Mouse (Mus musculus) natural killer cell, adult 2 months (primary cell): Measurements from ENCODE around the gene Chd2.

Source experiments
- DNase-seq, 2 experiments: peaks; one replicate each; pipeline ENCODE4 v3.0.0; 2022; ENCODE audit warnings: low spot score in 2 of 2

The Chd2 gene

DNA sequence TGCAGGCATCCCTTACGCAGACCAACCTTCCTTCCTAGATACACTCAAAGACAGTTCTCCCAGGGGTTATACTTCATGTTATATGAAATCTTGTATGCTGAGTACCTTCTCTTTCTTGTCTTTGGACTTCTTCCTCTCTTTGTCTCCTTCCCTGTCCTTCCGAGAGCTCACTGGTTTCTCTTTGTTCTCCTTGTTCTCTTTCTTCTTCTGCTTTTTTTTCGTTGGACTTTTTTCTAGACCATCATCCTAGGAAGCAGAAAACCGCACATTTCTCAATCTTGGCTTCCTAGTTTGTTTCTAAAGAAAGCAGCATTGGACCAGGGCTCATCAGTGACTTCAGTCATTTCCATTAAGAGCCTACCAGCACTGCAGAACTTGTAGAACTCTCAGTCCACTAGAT is 90.0 kb downstream of the Chd2 start:
- DNase-seq: no peak

DNA sequence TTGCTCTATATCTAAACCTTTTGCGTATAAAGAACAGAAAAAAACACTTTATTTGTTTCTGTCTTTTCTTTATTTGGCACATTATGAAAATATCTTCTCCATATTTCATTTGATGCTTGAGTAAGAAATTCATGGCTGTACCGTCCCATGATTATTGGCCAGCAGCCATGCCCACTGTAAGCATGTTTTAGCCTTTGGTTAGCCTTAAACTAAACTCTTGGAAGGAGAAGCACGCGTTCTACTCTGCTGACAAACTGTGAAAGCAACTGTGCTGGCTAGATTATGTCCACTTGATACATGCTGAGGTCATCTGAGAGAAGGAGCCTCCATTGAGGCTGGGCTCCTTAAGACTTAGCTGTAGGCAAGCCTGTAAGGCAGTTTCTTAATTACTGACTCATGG is 99.4 kb downstream of the Chd2 start:
- DNase-seq: no peak

DNA sequence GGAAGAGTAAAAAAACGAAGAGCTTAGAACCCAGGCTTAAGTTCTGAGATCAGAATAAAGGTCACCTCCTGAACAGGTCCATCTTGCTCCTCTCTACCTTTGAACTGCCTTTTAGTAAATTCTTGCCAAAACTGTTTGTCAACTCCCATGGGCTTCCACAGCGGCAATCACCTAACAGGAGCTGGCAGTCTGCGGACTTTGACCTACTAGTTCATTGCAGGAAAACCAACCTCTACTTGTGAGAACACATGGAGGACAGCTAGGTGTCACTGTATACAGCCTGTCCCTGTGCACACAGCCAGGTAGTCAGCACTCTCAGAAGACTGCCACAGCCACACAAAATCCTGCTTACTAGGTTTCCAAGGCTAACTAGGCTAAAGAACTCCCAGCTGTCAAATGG is 99.8 kb downstream of the Chd2 start:
- DNase-seq: no peak

GRCm38 (mm10) chr7:73435685-73436084 is 105.9 kb downstream of the Chd2 start:
- DNase-seq: peak in 1 of 2 experiments; percentile 13

DNA sequence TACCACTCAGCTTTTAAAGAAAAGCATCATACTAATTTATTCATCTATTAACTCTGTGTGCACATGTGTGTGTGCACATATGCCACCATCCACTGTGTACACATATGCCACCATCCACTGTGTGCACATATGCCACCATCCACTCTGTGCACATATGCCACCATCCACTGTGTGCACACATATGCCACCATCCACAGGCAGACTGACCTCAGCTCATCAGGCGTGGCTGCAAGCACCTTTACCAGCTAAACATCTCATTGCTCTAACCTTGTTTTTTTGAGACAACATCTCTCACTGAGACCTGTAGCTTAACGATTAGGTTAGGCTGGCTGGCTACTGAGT is 107.3 kb downstream of the Chd2 start:
- no peak for DNase-seq

GRCm38 (mm10) chr7:73433637-73434335 is 107.8 kb downstream of the Chd2 start:
- no peak for DNase-seq

DNA sequence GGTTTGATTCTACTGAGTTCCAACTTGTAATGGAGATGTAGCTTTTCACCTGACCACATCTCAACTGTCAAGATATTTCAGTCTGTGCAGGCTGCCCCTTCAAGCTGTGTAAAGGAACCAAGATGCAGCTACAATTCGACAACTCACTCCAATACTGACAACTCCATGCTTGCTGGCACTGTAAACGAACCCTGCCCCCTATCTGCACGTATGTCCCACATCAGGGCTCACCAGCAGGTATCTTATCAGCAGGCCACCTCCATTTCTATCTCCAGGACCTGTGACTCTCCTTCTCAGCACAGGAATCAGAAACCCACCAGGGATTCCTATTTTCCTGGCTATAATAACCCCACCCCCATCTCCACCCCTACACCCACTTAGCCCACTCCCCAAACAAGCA is 113.1 kb downstream of the Chd2 start:
- DNase-seq: no peak

DNA sequence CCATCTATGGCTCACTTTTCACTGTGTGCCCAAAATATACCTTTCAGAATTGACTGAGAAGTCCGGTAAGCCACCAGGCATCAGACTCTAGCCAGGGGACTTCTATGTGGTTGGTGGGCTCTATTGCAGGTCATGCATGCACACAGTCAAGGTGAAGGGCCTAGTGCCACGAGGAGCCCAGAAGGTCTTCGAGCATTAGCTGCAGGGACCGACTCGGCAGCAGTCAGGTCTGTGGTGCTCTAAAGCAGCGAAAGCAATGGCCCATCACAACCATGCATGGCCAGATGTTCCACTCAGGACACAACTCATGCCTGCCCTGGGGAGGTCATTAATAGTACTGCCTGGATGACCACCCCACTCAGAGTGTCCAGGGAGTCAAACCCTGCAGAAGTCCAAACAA is 113.8 kb downstream of the Chd2 start:
- DNase-seq: no peak

- no peak for DNase-seq
Observed at GRCm38 (mm10) chr7:73426752-73427386, 114.8 kb downstream of the Chd2 start.

- no peak for DNase-seq
Observed at GRCm38 (mm10) chr7:73426235-73426634, 115.4 kb downstream of the Chd2 start.

- DNase-seq: no peak
Observed at GRCm38 (mm10) chr7:73425451-73425850, 116.2 kb downstream of the Chd2 start.

- DNase-seq: no peak
Observed at GRCm38 (mm10) chr7:73424705-73425104, 116.9 kb downstream of the Chd2 start.

- DNase-seq: no peak
Observed at GRCm38 (mm10) chr7:73424243-73424642, 117.4 kb downstream of the Chd2 start.

GRCm38 (mm10) chr7:73423236-73423635 is 118.4 kb downstream of the Chd2 start:
- DNase-seq: no peak

GRCm38 (mm10) chr7:73422223-73423113 is 119.2 kb downstream of the Chd2 start:
- DNase-seq: peak; percentile 22 to 47

DNA sequence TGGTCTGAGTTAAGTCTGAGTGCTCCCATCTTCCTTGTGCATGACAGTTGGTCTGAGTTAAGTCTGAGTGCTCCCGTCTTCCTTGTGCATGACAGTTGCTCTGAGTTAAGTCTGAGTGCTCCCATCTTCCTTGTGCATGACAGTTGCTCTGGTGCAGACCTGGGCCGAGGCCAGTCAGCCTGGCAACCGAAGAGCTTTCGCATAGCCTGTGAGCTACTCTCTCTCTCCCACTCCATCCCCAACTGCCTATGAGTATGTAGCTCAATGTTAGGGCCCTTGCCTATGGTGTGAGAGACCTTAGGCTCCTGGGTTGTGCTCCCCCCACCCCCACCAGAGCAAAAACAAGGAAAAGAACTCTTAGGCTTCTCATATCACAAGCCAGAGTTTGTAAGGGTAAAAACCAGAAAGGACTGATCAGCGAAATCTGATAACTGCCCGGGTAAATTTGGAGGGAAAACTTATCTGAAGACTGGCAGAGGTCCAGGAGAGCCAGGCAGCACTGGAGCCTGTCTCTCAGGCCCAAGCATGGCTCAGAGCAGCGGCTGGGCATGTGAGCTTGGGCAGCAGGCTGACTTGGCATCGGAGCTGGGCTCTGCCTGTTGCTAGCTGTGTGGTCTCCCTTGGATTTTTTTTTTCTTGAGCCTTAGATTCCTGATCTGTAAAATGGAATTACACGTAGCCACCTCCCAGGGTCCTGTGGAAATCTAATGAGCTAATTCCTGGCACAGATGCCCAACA is 120.2 kb downstream of the Chd2 start:
- DNase-seq: no peak

DNA sequence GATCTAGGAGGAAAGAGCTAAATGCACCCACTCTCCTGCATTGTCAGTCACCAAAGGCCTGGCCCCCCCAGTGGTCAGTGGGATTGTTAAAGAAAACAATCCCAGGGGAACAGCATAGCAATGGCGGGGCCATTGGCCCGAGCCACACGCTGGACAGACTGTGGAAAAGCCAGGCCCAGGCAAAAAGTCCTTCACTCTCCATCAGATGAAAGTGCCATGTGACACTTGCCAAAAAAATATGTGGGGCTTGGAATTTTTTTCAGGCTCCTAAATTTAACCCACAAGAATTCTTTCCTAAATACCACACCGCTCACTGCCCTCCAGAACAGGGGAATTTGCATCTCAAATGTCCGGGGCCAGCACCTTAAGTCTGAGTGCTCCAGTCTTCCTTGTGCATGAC is 120.8 kb downstream of the Chd2 start:
- DNase-seq: no peak

- DNase-seq: no peak
Observed at GRCm38 (mm10) chr7:73419375-73419774, 122.3 kb downstream of the Chd2 start.

DNA sequence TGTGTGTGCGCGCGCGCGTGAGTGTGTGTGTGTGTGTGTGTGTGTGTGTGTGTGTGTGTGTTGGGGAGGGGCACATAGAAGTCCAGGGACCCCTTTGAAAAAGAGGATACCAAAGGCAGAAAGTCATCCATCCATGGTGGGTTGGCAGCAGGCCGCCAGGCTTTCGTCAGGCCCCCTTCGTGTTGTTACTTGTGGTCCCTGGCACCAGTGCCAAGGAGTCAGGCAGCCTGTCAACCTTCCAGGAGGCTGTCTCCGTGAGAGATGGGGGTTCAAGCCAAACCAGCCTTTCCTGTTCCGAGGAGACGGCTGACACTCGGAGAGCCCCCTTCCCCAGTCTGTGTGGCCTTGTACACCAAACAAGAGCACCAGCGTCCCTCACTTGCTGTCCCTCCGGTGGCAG is 127.4 kb downstream of the Chd2 start:
- no peak for DNase-seq

GRCm38 (mm10) chr7:73412419-73412818 is 129.2 kb downstream of the Chd2 start:
- no peak for DNase-seq

DNA sequence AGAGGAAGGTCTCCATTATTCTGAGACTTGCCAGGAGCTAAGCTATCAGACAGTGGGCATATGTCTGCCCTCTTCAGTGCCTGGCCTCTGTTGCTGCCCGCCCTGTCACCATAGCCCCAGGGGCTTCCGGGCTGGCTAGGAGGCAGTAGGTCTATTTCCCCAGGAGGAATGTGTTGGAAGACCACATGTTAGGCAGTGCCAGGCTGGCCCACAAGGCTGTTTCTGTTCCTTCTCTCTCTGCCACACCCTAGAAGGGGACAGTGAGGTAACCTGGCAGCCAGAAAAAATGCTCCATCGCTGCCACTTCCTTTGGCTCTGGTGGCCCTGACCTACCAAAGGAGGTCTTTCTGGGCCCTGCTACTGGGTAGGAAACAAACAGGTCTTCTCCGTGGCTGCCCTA is 129.6 kb downstream of the Chd2 start:
- DNase-seq: no peak

DNA sequence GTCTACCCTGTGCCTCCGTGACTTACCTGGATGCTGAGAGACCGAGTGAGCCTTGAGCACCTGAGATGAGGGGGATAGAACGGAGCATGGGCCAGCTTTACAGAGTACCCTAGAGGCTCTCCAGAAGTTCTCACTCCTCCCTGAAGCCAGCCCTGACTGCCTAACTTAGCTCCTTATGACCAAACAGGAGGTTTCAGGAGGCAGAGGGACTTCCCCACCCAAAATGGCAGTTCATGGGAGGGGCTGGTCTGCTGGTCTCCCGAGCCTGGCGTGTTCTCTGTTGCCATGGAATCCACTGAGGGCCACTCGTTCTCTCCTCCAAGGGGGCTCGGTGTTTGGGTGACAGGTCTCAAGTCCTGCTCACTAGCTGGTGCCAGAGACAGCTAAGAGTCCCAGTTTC is 130.1 kb downstream of the Chd2 start:
- DNase-seq: no peak
